Mouse (Mus musculus) right cerebral cortex, postnatal 10 days (tissue): ENCODE measurements at regions not wholly inside any gene's neighbourhood (a gene's known extent, or its start where the extent isn't known, plus 50 kb on each side); places are given as distances from the start of the nearest gene placed in this dataset.
A peak's percentile ranks its signal among the peaks of the same experiment; 100 is the strongest.

Experiments
- DNase-seq, 2 experiments: peaks; one replicate each; pipeline ENCODE4 v3.0.0; 2021; ENCODE audit warnings: low spot score in 2 of 2

- no peak for DNase-seq
Measured at GRCm38 (mm10) chr14:24769451-24769850, 282.5 kb downstream of the Rps24 start.

- no peak for DNase-seq
Measured at GRCm38 (mm10) chr14:24770015-24770977, 283.4 kb downstream of the Rps24 start.

- no peak for DNase-seq
Measured at GRCm38 (mm10) chr14:24771663-24772062, 284.7 kb downstream of the Rps24 start.

- DNase-seq = no peak
Measured at GRCm38 (mm10) chr14:24772129-24772528, 285.2 kb downstream of the Rps24 start.

- DNase-seq = peak; percentile 91 to 93
Measured at GRCm38 (mm10) chr14:24778748-24779630, 292.1 kb downstream of the Rps24 start.

- DNase-seq = no peak
Measured at GRCm38 (mm10) chr14:24781674-24782073, 294.7 kb downstream of the Rps24 start.

- peak; percentile 70 to 82 for DNase-seq
Measured at GRCm38 (mm10) chr14:24783889-24784288, 297.0 kb downstream of the Rps24 start.

- no peak for DNase-seq
Measured at GRCm38 (mm10) chr14:24785452-24785851, 298.5 kb downstream of the Rps24 start.

GRCm38 (mm10) chr14:24793375-24794285, 306.7 kb downstream of the Rps24 start:
- DNase-seq = peak; percentile 73 to 77

- DNase-seq = no peak
Measured at GRCm38 (mm10) chr14:24794359-24794845, 307.5 kb downstream of the Rps24 start.

GRCm38 (mm10) chr14:24797494-24797893, 310.6 kb downstream of the Rps24 start:
- no peak for DNase-seq

GRCm38 (mm10) chr14:24798066-24798465, 311.1 kb downstream of the Rps24 start:
- no peak for DNase-seq

- no peak for DNase-seq
Measured at GRCm38 (mm10) chr14:24803001-24803655, 316.2 kb downstream of the Rps24 start.

- no peak for DNase-seq
Measured at GRCm38 (mm10) chr14:24807061-24807460, 320.1 kb downstream of the Rps24 start.

- no peak for DNase-seq
Measured at GRCm38 (mm10) chr14:24822876-24823567, 336.1 kb downstream of the Rps24 start.

- no peak for DNase-seq
Measured at GRCm38 (mm10) chr14:24824351-24824750, 337.4 kb downstream of the Rps24 start.

- no peak for DNase-seq
Measured at GRCm38 (mm10) chr14:24825722-24826386, 338.9 kb downstream of the Rps24 start.

- DNase-seq = peak; percentile 63 to 77
Measured at GRCm38 (mm10) chr14:24826471-24827337, 339.8 kb downstream of the Rps24 start.
